Mouse (Mus musculus) mouse trophoblast stem cell (cell line): ENCODE measurements around the gene Stag1.

Experiments used
- in situ Hi-C, 2 experiments: fragments of 300-500 bp; cut with MseI, MboI; formaldehyde crosslinking; loops; 2 replicates in 1 of 2; 3 replicates in 1 of 2; pipeline ENCODE4 v1.15.1; 2025

Gene Stag1

DNA sequence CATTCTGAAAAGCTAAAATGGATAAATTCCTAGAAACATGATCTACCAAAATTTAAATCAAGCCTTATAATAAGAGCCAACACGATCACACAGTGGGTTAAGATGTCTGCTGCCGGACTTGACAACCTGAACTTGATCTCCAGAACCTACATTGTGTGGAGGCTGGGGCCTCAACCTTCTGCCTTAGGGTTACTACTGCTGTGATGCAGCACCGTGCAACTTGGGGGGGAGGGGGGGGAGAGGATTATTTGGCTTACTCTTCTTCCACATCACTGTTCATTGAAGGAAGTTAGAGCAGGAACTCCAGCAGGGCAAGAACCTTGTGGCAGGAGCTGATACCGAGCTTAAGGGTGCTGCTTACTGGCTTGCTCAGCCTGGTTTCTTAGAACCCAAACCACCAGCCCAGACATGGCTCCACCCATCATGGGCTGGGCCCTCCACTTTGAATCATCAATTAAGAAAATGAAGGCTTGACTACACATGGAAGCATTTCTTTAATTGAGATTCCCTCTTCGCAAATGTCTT is 365.4 kb downstream of the Stag1 start:
- in situ Hi-C loops: no loop called here

DNA sequence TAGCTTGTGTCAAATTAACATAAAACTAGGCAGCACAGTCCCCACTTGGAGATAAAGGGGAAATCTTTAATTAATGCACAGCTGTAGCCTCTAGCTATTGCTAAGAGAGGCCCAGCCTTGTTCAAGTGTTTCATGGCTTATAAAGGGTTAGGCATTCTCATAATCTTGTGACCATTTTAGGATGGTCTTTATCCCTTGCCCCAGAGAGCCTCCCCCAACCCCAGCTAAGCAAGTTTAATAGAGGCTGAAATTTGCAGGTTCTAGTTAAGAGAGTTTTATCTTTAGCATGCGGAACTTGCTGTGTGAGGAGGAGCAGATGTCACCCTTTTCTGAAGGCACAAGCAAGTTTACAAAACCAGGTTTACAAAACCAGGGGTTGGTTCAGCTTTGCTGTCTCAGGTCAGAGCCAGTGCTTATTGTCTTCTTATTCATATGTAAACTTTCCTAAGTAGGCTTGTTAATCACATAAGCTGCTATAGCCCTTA is 365.9 kb downstream of the Stag1 start:
- in situ Hi-C loops: no loop called here

DNA sequence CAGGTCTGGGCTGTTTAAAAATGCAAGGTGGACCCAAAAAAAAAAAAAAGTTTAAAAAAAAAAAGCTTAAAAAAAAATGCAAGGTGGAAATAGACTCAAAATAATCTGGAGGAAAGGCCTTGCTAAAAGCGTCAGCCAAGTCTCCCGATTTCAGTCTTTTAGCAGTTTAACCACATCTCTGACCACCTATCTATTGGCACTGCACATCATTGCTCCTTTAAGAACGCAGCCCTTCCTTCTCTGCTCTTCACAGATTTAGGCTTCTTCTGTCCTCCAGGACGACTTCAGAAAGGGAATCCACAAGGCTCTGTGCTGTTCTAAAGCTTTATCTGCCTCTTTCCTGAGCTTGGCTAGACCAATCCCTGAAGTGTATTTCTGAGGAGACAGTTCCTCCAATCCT is 366.5 kb downstream of the Stag1 start:
- in situ Hi-C loops: no loop called here

DNA sequence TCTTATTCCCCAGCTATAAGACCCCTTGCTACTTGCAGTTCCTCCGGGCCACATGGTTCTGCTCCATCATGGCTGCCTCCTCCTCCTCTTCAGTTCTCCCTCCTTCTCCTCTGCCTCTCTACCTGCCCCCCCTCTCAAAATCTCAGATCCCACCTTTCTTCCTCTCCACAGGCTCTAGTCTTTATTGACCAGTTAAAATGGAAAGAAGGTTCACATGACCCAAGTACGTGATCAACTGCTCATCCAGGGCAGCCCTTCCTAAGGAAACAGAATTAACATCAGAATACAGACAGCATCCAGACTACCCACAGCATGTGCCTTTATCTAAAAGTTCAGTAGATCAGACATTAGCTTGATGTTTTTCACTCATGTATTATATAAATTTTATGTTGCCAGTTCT is 371.9 kb downstream of the Stag1 start:
- in situ Hi-C loops: no loop called here

DNA sequence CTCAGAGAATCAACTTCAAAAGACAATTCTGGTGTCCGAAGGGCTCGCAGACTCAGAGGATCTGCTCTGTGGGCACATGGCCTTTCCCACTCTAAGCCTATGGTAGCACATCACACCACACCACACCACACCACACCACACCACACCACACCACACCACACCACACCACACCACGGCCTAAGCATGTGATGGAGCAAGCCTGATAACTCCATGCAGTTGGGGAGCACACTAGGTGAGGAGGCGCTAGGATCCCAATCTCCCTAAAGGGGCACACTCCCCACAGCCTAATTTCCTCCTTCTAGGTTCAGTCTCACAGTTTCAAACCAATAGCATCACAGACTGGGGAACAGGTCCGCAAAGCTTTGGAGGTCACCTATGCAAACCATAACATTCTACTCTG is 381.1 kb downstream of the Stag1 start:
- in situ Hi-C loops: no loop called here

DNA sequence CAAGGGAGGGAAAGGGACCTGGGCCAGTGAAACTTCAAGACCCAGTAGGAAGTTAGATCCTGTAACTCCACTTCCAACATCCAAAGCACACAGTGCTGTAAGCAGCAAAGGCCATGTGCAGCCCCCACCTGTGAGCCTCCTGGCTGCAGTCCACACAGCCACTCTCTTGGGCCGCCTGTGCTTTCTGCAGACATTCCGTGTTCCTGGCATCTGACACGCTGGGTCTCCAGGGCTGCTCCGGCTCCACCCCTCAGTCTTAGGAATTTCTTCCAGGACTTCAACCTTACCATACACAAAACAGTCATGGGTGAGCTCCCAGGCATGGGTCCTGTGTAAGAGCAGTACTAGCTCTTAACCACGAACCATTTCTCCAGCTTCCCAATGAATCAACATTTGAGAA is 381.7 kb downstream of the Stag1 start:
- in situ Hi-C loops: no loop called here

DNA sequence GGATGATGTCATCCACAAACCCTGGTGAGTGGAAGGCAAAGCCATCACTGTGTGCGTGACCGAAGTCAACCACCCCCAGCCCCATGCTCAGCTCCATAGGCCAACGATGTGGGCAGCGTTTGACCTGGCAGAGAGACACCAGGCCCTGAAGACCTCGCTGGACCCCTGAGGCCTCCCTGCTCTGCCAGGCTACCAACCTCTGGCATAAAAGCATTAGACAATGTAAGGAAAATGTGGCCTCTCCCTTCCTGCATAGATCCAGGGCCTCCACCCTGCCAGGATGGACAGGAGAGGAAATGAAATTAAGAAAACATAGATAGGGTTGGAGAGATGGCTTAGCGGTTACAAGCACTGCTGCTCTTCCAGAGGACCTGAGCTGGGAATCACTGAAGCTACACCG is 385.2 kb downstream of the Stag1 start:
- in situ Hi-C loops: no loop called here

DNA sequence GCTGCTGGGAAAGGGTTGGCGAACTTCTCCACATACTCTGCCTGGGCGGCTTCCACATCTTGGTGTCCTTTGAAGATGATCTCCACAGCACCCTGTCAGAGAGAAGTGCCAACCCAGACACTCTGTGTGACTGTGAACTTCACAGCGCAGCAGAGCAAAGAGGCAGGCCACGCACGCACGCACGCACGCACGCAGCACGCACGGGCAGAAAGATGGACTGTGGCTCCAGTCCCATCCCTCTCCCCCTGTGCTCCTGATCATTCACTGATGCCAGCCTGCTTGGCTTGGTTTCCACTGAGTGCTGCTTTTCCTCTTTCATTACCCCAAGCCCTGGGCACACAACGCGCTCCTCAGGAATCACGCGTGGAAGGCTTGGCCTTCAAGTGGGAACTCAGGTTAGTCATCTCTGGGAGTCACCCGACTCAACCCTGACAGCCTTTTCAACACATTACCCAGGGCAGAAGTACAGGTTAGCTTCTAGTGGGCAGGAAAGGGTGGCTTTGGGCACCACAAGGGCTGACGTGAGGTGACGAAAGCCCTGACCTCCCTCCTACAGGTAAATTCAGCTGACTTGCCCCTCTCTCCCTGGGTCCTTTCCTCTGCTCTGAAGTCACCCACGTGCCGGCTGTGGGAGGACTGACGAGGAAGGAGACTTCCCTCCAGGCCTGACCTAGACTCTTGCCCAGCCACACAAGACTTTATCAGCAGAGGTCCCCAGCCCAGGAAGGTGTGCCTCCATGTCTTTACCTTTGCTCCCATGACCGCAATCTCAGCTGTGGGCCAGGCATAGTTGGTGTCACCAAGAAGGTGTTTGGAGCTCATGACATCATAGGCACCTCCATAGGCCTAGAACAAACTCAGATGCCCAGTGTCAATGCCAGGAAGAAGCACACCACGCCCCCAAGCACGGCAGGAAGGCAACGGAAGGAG is 387.0 kb downstream of the Stag1 start:
- in situ Hi-C loops: no loop called here

DNA sequence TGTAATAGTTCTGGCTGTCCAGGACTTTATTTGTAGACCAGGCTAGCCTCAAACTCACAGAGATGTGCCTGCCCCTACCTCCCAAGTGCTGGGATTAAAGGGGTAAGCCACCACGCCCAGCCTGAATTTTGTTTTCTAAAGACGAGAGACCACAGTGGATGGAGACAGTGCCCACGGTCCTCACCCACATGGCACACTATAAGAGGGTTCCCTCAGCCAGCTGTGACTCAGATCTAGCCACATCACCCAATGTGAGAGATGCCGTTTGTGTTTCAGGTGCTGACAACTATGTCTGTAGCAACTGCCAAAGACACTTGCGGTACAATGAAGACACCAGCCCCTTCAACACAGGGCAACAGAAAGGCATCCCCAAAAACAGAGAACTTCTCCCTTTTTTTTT is 389.4 kb downstream of the Stag1 start:
- in situ Hi-C loops: no loop called here

DNA sequence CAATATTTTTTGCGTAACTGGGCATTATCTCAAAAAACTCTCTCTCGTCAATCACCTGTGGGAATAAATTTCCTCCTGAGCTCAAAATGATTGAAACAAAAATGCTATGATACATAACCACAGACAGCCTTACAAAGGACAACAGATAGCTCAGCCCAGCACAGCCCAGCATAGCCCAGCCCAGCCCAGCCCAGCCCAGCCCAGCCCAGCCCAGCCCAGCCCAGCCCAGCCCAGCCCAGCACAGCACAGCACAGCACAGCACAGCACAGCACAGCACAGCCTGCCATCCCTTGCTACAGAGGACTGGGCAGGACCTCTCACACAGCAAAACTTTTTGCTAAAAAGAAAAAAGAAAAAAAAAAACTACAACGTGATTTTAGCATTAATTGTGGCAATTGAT is 390.3 kb downstream of the Stag1 start:
- in situ Hi-C loops: no loop called here

DNA sequence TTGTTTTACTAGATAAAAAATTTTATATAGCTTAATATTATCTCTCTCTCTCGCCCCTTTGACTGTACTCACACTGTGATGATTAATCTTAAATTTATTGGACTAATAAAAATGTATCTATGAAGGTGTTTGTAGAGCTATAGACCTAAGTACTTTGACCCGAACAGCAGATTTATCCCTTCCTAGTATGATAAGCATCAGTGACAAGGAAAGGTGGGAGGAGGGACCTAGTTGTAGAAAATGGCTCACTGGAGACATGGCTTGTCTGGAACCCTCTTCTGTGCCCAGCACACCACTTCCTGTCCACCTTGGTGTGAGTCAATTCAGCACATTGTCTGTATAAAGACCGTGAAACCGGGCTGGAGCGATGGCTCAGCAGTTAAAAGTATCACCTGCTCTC is 393.0 kb downstream of the Stag1 start:
- in situ Hi-C loops: no loop called here

DNA sequence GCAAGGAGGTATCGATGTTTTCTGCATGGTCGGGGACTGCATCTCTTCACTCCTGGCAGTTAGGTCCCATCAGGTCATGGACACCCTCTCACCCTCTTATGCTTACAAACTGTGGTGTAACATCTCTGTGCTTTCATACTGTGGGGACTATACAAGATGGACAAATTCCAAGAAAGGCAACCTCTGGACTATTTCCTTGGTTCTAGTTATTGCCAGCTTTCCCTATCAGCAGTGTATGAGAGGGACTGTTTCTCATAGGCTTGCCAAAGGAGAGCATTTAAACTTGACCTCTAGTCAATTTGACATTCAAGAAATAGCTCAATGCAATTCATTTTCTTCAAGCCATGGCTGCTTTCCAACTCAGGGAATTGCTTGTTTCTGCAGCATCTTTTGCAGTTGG is 393.7 kb downstream of the Stag1 start:
- in situ Hi-C loops: no loop called here

DNA sequence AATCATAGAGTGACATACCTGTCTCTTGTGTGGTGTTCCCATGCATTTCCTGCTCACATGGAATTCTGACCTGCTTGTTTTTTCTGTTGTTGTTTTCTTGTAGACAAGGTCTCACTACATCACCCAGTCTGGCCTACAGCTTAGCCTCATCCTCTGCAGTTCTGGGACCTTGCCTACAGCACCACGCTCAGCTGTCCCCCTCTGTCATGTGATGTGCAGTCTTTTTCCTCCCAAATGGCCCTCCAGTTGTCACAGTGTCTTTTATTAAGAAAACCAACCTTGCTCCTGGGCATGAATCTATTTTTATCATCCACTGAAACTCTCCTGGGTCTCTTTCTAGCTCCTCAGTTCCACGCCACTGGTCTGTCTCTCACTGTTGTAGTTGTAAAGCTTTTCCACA is 394.6 kb downstream of the Stag1 start:
- in situ Hi-C loops: no loop called here

DNA sequence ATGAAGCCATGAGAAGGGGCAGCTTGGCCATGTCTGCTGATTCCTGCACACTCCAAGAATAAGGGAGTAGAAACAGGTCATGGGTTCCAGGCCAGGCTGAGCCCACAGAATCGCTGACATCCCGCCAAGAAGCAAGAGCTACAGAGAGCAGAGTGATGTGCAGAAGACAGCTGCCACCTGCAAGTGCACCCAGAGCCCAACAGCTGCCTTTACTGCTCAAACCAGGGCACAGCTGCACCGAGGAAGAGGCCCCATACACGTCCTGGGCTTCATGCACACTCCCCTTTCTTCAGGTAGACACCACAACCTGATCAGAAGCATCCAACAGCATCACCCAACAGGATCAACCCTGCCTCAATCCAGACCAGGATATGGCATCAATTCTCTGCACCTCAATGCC is 396.3 kb downstream of the Stag1 start:
- in situ Hi-C loops: no loop called here

DNA sequence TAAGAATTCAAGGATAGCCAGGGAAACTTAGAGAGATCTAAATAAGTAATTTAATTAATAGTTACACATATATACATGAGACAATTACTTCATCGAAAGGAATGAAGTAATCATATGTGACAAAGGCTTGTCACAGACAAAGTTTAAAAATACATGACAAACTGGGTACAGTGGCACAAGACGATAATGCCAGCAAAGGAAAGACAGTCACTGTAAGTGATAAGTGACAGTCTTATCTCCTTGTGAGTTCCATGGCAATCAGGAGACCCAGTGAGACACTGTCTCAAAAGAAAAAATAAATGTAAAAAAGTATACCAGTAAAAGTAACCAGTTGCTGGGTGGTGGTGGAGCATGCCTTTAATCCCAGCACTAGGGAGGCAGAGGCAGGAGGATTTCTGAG is 399.5 kb downstream of the Stag1 start:
- in situ Hi-C loops: no loop called here

DNA sequence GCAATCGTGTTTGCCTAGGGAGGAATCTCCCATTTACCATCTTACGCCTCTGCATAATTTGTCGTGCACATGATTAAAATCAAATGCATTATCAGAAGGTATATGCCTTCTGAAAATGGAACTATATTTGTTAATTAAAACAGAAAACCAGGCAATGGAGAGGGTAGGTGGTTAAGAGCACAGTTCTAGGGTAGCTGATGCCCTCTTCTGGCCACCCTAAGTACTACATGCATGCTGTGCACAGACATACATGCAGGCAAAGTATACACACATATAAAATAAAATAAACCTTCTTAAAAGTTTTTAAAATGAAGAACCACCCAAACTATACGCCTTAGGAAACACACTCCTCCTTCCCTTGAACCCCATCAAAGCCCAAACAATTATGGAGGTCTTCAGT is 404.5 kb downstream of the Stag1 start:
- in situ Hi-C loops: no loop called here

DNA sequence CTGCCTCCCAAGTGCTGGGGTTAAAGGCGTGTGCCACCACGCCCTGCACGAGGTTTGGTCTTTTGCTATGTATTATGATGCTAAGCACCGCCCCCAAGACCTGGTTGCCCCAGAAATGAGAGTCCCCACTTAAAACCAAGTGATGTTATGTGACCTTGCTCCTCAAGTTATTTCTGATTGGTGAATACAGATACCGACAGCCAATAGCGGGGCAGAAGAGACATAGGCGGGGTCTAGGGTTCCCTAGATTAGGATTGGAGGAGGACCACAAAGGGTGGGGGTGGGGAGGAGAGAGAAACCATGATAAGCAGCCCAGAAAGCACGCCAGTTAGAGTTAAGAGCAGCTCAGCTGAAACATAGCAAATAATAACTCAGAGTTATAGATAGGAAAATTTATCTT is 405.2 kb downstream of the Stag1 start:
- in situ Hi-C loops: no loop called here

DNA sequence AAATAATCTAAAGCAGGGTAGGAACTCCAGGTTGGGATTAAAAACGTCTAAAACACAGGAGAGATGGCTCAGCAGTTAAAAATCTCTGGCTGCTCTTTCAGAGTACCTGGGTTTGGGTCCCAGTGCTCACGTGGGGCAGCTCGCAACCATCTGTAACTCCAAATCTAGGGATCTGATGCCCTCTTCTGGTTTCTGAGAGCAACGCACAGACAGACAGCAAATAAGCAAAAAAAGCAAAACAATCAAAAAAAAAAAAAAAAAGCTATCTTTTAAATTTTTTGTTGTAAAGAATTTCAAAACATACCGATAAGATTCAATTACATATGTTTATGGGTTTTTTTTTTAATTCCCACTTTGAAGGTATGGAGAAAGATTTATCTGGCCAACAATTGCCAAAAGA is 405.7 kb downstream of the Stag1 start:
- in situ Hi-C loops: no loop called here

DNA sequence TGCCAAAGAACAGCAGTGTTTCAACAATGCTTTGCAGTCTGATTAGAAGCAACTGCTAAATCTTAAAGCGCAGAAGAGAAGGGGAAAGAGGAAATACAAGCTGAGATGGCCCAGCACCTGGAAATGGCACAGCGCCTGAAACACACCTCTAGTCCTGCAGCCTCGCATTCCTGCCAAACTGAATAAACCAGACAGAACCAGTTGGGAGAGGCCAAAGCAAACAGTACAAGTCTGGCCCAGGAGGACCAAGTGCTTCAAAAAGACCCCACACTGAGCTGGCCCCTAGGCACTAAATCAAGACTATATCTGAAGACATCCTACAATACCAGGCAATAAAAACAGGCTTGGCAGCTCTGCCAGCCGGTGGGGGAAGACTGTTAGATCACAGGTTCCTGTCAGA is 408.3 kb downstream of the Stag1 start:
- in situ Hi-C loops: no loop called here
